Mouse (Mus musculus) 3134 (cell line): ENCODE data around the gene Tdrd1.
"Not testable (repeated sequence)": the region's sequence is repeated elsewhere in the genome, so short reads cannot be mapped to it uniquely, and the experiment has no call there.

Source experiments
- DNase-seq: peaks from one replicate; pipeline ENCODE4 v3.0.0-alpha.2; 2011; ENCODE audit warnings: low spot score; ENCODE audit not compliant: insufficient read length; ENCODE audit errors: extremely low read depth

Gene Tdrd1

GRCm38 (mm10) chr19:56826047-56826631 is at the start of gene Tdrd1:
Gene Tdrd1, plus strand, starts transcription at chr19:56826209.
- no peak for DNase-seq

- DNase-seq: no peak
Observed at GRCm38 (mm10) chr19:56776719-56777382, 49.2 kb upstream of the Tdrd1 start.

- not testable (repeated sequence) for DNase-seq
Observed at GRCm38 (mm10) chr19:56778532-56778931, 47.5 kb upstream of the Tdrd1 start.

GRCm38 (mm10) chr19:56787911-56788310 is 38.1 kb upstream of the Tdrd1 start:
- no peak for DNase-seq

GRCm38 (mm10) chr19:56788952-56789351 is 37.1 kb upstream of the Tdrd1 start:
- DNase-seq: no peak

GRCm38 (mm10) chr19:56797376-56797775 is 28.6 kb upstream of the Tdrd1 start:
- no peak for DNase-seq

- DNase-seq: no peak
Observed at GRCm38 (mm10) chr19:56800226-56800625, 25.8 kb upstream of the Tdrd1 start.

- no peak for DNase-seq
Observed at GRCm38 (mm10) chr19:56800930-56801655, 24.9 kb upstream of the Tdrd1 start.

- no peak for DNase-seq
Observed at GRCm38 (mm10) chr19:56801656-56802351, 24.2 kb upstream of the Tdrd1 start.

- no peak for DNase-seq
Observed at GRCm38 (mm10) chr19:56802352-56802746, 23.7 kb upstream of the Tdrd1 start.

- no peak for DNase-seq
Observed at GRCm38 (mm10) chr19:56805366-56805765, 20.6 kb upstream of the Tdrd1 start.

- DNase-seq: no peak
Observed at GRCm38 (mm10) chr19:56807122-56807521, 18.9 kb upstream of the Tdrd1 start.

- DNase-seq: peak; percentile 21
Observed at GRCm38 (mm10) chr19:56808771-56809170, 17.2 kb upstream of the Tdrd1 start.

- DNase-seq: no peak
Observed at GRCm38 (mm10) chr19:56810641-56811146, 15.3 kb upstream of the Tdrd1 start.

- peak; percentile 36 for DNase-seq
Observed at GRCm38 (mm10) chr19:56811590-56811989, 14.4 kb upstream of the Tdrd1 start.

- DNase-seq: no peak
Observed at GRCm38 (mm10) chr19:56813360-56813759, 12.6 kb upstream of the Tdrd1 start.

- DNase-seq: no peak
Observed at GRCm38 (mm10) chr19:56817851-56818526, 8.0 kb upstream of the Tdrd1 start.

- no peak for DNase-seq
Observed at GRCm38 (mm10) chr19:56821040-56821797, 4.8 kb upstream of the Tdrd1 start.

GRCm38 (mm10) chr19:56821798-56822447 is 4.1 kb upstream of the Tdrd1 start, which contains the start of gene Ccdc186:
Gene Ccdc186, minus strand, starts transcription at chr19:56822190.
- peak; percentile 97 for DNase-seq
